Mouse (Mus musculus) midbrain, embryonic 13.5 days (tissue): ENCODE measurements around the gene Acpp. TPM values are rescaled to one million over a fixed set of nuclear protein-coding genes. Genes with fewer than 3 reads are reported as not detected.

Experiments
- ATAC-seq: fragments of 200-750 bp; cut with Nextera tagmentation; 2 replicates; pipeline ENCODE4 v1.8.0; 2017; ENCODE audit warnings: mild to moderate bottlenecking, moderate TSS enrichment, moderate library complexity
- H3K27ac ChIP-seq: fragments of 300-500 bp; sonication (generic); 2 replicates; pipeline ENCODE4 v1.5.1; 2015; ENCODE audit warnings: inconsistent platforms, mild to moderate bottlenecking, moderate library complexity
- H3K27me3 ChIP-seq: fragments of 300-500 bp; sonication (generic); 2 replicates; pipeline ENCODE4 v1.6.1; 2015; ENCODE audit warnings: mild to moderate bottlenecking, inconsistent platforms
- H3K36me3 ChIP-seq: fragments of 300-500 bp; sonication (generic); 2 replicates; pipeline ENCODE4 v1.6.1; 2015; ENCODE audit warnings: mild to moderate bottlenecking, inconsistent platforms
- H3K4me1 ChIP-seq: fragments of 300-500 bp; sonication (generic); replicated peaks from 2 replicates; pipeline ENCODE4 v1.6.1; 2015; ENCODE audit warnings: inconsistent platforms
- H3K4me2 ChIP-seq: fragments of 300-500 bp; sonication (generic); replicated peaks from 2 replicates; pipeline ENCODE4 v1.6.1; 2015; ENCODE audit warnings: moderate library complexity, mild to moderate bottlenecking, inconsistent platforms
- H3K4me3 ChIP-seq: fragments of 300-500 bp; sonication (generic); replicated peaks from 2 replicates; pipeline ENCODE4 v1.5.1; 2015; ENCODE audit warnings: mild to moderate bottlenecking, inconsistent platforms
- H3K9ac ChIP-seq: fragments of 300-500 bp; sonication (generic); replicated peaks from 2 replicates; pipeline ENCODE4 v1.6.1; 2015; ENCODE audit warnings: mild to moderate bottlenecking, inconsistent platforms
- H3K9me3 ChIP-seq: fragments of 300-500 bp; sonication (generic); 2 replicates; pipeline ENCODE4 v1.6.1; 2016; ENCODE audit warnings: mild to moderate bottlenecking, inconsistent platforms
- WGBS: fragments of 180-500 bp; shearing (Covaris S2); methylation state at CpG from one replicate; pipeline ENCODE4 v1.1.7; 2015; 5-methylcytosine and 5-hydroxymethylcytosine counted together
- polyA plus RNA-seq: library from polyadenylated mRNA; unstranded; fragments of >200 nt; fragmentation: Nextera tagmentation; extraction: Ambion mirVana; gene quantifications from 2 replicates; pipeline ENCODE4 v1.2.1, GENCODE M21; 2015

Acpp gene
- polyA plus RNA-seq, 1 experiment from 2014 or later, result 0.32 TPM

DNA sequence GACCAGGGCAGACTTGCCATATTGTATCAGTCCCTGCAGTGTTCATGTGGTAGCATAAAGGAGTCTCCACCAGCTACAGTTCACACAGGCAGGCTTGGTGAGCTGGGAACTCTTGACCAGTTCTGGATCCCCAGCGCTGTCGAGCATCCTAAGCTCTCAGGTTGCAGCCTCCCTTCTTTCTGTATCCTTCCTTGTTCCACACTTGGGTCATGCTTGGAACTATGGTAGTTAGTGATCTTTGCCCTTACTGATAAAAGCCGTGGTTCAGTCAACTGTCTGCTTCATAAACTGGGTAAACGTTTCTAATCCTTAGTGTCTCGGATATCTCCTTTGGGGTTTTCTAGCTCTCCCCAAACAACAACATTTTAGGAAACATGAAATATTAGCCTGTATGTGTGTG is 1.9 kb upstream of the Acpp start:
- 85% methylated on average over 5 of the region's 5 CpGs for WGBS
- no peaks in the 10 kb centered on the region for H3K27me3 ChIP-seq

GRCm38 (mm10) chr9:104338489-104339427 is 1.2 kb upstream of the Acpp start:
- no peak overlapping the region for H3K9ac ChIP-seq
- no peak overlapping the region for H3K4me3 ChIP-seq
- peaks cover 10% of the 10 kb centered on the region; the same call in 1 of the 2 replicates for H3K4me1 ChIP-seq
- H3K4me2 ChIP-seq, result no peak overlapping the region
- WGBS, result 91% methylated on average over 18 of the region's 18 CpGs
- no peaks in the 10 kb centered on the region for H3K9me3 ChIP-seq
- H3K27me3 ChIP-seq, result no peaks in the 10 kb centered on the region
- no peak overlapping the region for H3K27ac ChIP-seq
- H3K36me3 ChIP-seq, result no peaks in the 10 kb centered on the region
- ATAC-seq, result no peak

More for the DNA sequence above, 1.9 kb upstream of the Acpp start:
- ATAC-seq, result no peak
- Histone ChIP-seq H3K4me3 (no peak overlapping the region), H3K9ac (no peak overlapping the region), H3K4me2 (no peak overlapping the region), H3K27ac (no peak overlapping the region), H3K9me3 (no peaks in the 10 kb centered on the region), H3K4me1 (peaks cover 10% of the 10 kb centered on the region; the same call in 1 of the 2 replicates), H3K36me3 (no peaks in the 10 kb centered on the region)

DNA sequence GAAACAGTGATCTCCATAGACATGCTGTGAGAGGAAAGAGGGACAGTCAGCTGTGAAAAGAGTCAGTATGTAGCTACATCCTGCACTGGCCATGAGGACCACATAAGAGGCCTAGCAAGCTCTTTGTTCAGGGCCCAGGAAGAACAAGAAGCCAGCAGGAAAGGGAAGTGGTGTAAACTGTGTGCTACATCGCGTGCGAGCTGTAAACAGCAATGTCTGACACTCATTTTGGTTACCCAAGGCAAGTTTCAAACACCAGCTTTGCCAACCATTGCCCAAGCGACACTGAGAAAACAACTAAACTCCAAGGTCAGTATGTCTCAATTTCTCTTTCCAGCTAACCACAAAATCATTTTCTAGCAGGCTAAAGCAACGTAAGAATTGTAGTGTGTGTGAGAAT is 6.2 kb downstream of the Acpp start:
- H3K9me3 ChIP-seq, result no peaks in the 10 kb centered on the region
- H3K4me2 ChIP-seq, result no peak overlapping the region
- ATAC-seq, result no peak
- WGBS, result 86% methylated on average over 5 of the region's 5 CpGs
- no peaks in the 10 kb centered on the region for H3K36me3 ChIP-seq
- H3K4me1 ChIP-seq, result no peaks in the 10 kb centered on the region
- no peak overlapping the region for H3K9ac ChIP-seq
- no peak overlapping the region for H3K27ac ChIP-seq
- H3K4me3 ChIP-seq, result no peak overlapping the region
- no peaks in the 10 kb centered on the region for H3K27me3 ChIP-seq

GRCm38 (mm10) chr9:104328655-104329054 is 8.9 kb downstream of the Acpp start:
- WGBS, result 72% methylated on average over 4 of the region's 4 CpGs
- no peaks in the 10 kb centered on the region for H3K36me3 ChIP-seq
- no peak overlapping the region for H3K4me2 ChIP-seq
- H3K4me1 ChIP-seq, result no peaks in the 10 kb centered on the region
- ATAC-seq, result no peak
- H3K4me3 ChIP-seq, result no peak overlapping the region
- no peaks in the 10 kb centered on the region for H3K27me3 ChIP-seq
- no peaks in the 10 kb centered on the region for H3K9me3 ChIP-seq
- H3K9ac ChIP-seq, result no peak overlapping the region
- no peak overlapping the region for H3K27ac ChIP-seq

DNA sequence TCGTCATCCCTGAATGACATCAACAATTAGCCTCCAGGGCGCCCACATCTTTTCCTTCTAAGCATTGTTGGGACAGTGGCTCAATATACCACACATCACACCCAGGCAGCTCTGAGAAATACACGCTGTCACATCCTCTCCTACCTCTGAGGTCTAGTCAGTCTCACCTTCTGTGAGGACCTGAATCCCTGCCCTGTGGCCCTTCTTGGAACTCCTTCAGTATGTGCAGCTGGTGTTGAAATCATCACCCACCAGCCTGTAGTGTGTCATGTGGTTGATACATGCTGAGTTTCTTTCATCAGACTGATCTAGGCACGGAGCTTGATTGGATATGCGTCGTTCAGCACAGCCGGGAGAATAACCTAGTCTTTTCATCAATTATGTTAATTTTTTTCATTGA is 16.0 kb downstream of the Acpp start:
- Histone ChIP-seq H3K27ac (no peak overlapping the region), H3K4me1 (no peaks in the 10 kb centered on the region), H3K4me2 (no peak overlapping the region), H3K4me3 (no peak overlapping the region), H3K9me3 (no peaks in the 10 kb centered on the region), H3K9ac (no peak overlapping the region), H3K27me3 (no peaks in the 10 kb centered on the region), H3K36me3 (no peaks in the 10 kb centered on the region)
- WGBS, result 75% methylated on average over 7 of the region's 7 CpGs
- no peak for ATAC-seq

DNA sequence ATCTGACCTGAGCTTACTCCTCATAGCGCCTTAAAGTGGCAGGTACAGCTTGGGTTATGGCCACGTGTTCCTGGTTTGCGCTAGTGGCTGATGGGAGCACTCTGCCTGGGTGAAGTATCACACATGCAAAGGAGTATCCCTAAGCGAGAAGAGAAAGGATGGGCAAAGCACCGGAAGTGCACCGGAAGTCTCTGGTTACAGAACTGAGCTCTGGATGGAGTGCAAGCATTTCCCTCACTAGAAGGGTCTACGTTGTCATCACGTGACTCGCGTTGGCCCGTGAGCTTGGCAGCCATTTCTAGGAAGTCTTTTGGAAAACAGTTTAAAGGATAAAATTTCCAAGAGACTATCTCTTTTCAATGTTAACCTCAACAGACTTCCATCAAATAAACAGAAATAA is 21.2 kb downstream of the Acpp start:
- Histone ChIP-seq H3K4me2 (no peak overlapping the region), H3K36me3 (no peaks in the 10 kb centered on the region), H3K4me3 (no peak overlapping the region), H3K27ac (no peak overlapping the region), H3K27me3 (no peaks in the 10 kb centered on the region), H3K9ac (no peak overlapping the region), H3K9me3 (no peaks in the 10 kb centered on the region), H3K4me1 (no peaks in the 10 kb centered on the region)
- no peak for ATAC-seq
- WGBS, result 91% methylated on average over 11 of the region's 11 CpGs

DNA sequence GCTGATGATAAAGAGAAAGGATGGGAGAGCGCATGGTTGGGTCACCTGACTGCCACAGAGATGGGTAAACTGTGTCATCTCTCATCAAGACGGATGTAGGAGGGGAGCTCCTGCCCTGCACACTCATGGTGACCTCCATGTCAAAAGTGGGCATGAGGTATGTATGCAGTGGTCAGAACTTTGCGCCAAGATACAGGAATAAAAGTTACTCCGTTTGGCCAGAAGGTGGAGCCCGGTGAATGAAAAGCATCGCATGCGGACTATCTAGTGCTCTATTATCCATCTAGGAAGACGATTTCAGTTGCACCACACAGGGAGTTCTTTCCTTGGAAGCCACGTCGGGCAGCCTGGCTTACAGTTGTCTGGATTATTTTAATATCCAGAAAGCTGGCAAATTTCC is 22.0 kb downstream of the Acpp start:
- Histone ChIP-seq H3K9ac (no peak overlapping the region), H3K4me2 (no peak overlapping the region), H3K4me3 (no peak overlapping the region), H3K9me3 (no peaks in the 10 kb centered on the region), H3K4me1 (no peaks in the 10 kb centered on the region), H3K36me3 (no peaks in the 10 kb centered on the region), H3K27me3 (no peaks in the 10 kb centered on the region), H3K27ac (no peak overlapping the region)
- 9% methylated on average over 10 of the region's 10 CpGs for WGBS
- peak; percentile 45; the same call in 1 of the 2 replicates for ATAC-seq

- no peak for ATAC-seq
- no peaks in the 10 kb centered on the region for H3K9me3 ChIP-seq
- WGBS, result 17% methylated on average over 6 of the region's 6 CpGs
- no peak overlapping the region for H3K27ac ChIP-seq
- no peak overlapping the region for H3K4me3 ChIP-seq
- H3K4me1 ChIP-seq, result no peaks in the 10 kb centered on the region
- no peaks in the 10 kb centered on the region for H3K27me3 ChIP-seq
- H3K9ac ChIP-seq, result no peak overlapping the region
- no peaks in the 10 kb centered on the region for H3K36me3 ChIP-seq
- no peak overlapping the region for H3K4me2 ChIP-seq
Observed at GRCm38 (mm10) chr9:104306734-104307133, 30.8 kb downstream of the Acpp start.

DNA sequence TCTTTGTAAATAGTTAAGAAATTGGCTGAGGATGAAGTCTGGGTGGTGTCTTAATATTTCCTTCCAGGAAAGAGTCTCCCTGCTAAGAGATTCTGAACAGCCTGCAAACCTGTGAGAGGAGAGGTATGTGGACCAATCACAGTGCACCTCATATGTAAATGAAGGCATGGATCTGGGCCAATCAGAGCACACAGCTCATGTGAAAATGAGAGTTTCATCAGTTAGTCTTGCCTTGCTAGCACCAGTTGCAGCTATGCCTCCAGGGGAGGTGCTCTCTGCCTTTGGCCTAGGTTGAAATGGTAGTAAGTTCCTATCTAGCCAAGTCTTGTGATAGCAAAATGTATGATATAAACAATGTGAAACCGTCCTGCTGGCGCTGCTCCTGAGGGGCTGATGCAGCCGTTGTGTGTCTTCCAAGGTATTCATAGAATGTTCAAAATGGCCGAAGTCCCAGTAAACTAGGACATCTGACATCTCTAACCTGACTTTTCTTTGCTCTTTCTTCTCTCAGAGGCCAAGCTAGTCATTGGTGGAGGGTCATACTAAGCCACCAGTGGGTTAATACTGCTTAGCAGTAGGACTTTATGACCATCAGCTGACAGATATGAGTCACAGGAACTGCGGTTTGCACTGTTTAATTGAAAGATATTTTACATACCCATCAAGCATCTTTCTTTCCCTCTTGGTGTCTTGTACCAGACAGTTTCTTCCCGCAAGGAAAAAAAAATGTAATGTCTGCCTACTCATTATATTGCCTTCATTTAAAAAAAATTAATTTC is 32.0 kb downstream of the Acpp start:
- Histone ChIP-seq H3K27me3 (no peaks in the 10 kb centered on the region), H3K4me2 (no peak overlapping the region), H3K9ac (no peak overlapping the region), H3K36me3 (no peaks in the 10 kb centered on the region), H3K27ac (no peak overlapping the region), H3K9me3 (no peaks in the 10 kb centered on the region), H3K4me1 (no peaks in the 10 kb centered on the region), H3K4me3 (no peak overlapping the region)
- 94% methylated on average over 6 of the region's 6 CpGs for whole genome bisulfite sequencing
- ATAC-seq, result no peak

- no peak for ATAC-seq
- no peak overlapping the region for H3K9ac ChIP-seq
- no peak overlapping the region for H3K4me3 ChIP-seq
- WGBS, result 83% methylated on average over 10 of the region's 10 CpGs
- no peak overlapping the region for H3K4me2 ChIP-seq
- no peaks in the 10 kb centered on the region for H3K9me3 ChIP-seq
- no peaks in the 10 kb centered on the region for H3K4me1 ChIP-seq
- no peak overlapping the region for H3K27ac ChIP-seq
- no peaks in the 10 kb centered on the region for H3K27me3 ChIP-seq
- H3K36me3 ChIP-seq, result no peaks in the 10 kb centered on the region
Observed at GRCm38 (mm10) chr9:104304800-104305199, 32.7 kb downstream of the Acpp start.

- Histone ChIP-seq H3K27me3 (no peaks in the 10 kb centered on the region), H3K27ac (no peak overlapping the region), H3K4me1 (no peaks in the 10 kb centered on the region), H3K36me3 (no peaks in the 10 kb centered on the region), H3K9me3 (no peaks in the 10 kb centered on the region), H3K4me2 (no peak overlapping the region), H3K4me3 (no peak overlapping the region), H3K9ac (no peak overlapping the region)
- 86% methylated on average over 4 of the region's 4 CpGs for WGBS
- ATAC-seq, result no peak
Observed at GRCm38 (mm10) chr9:104304376-104304775, 33.2 kb downstream of the Acpp start.

GRCm38 (mm10) chr9:104300569-104300968 is 37.0 kb downstream of the Acpp start:
- 89% methylated on average over 12 of the region's 12 CpGs for WGBS
- no peak overlapping the region for H3K4me3 ChIP-seq
- H3K4me1 ChIP-seq, result no peaks in the 10 kb centered on the region
- H3K4me2 ChIP-seq, result no peak overlapping the region
- no peak for ATAC-seq
- H3K27ac ChIP-seq, result no peak overlapping the region
- H3K9me3 ChIP-seq, result no peaks in the 10 kb centered on the region
- no peaks in the 10 kb centered on the region for H3K27me3 ChIP-seq
- no peaks in the 10 kb centered on the region for H3K36me3 ChIP-seq
- H3K9ac ChIP-seq, result no peak overlapping the region
